Mouse (Mus musculus) embryo, embryonic 11.5 days (tissue): ENCODE results near the gene Fam110a.
A peak's percentile ranks its signal among the peaks of the same experiment; 100 is the strongest.

Experiments
- DNase-seq: peaks from one replicate; pipeline ENCODE4 v3.0.0-alpha.2; 2012; ENCODE audit warnings: low read depth, low spot score

Fam110a gene

DNA sequence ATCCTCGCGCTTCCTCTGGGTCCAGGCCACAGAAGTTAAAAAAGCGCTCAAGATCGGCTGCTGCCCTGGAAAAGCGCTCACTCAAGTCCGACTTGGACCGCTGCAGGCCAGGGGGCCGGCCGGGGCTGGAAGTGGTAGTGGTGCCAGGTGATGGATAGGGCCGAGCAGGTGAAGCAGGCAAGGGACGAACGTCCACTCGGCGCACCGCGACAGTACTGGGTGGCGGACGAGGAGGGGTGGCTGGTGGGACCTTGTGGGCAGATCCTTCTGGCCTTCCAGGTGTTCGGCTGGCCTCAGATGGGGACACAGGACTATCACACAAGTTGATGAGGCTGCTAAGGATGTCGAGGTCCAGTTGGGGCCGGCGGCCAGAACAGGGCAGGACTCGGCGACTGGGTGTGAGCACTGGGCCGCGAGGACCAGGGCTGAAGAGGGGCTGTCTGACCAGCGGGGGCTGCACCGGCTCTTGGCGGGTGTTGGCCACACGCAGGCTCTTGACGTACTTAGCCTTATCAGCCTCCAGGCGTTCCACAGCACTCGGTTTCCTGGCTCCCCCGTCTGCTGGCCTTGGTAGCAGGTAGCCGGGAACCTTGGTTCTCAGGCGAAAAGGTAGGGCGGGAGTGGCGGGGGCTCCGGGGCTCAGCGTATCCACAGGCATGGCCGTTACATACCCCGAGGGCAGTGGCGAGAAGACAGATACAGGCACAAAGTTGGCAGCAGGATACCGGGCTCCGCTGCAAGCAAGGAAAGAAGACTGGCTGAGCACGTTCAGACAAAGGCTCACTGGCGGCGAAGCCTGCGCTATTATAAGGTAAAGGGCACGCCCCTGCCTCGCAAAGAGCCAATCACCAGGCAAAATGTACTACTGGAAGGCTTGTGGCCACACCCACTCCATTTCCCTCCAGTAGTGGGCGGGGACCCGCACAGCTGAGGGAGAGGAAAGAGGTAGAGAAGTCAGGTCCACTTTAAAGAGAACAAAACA lies 9.5 kb downstream of the Fam110a start:
- peak; percentile 78 for DNase-seq

DNA sequence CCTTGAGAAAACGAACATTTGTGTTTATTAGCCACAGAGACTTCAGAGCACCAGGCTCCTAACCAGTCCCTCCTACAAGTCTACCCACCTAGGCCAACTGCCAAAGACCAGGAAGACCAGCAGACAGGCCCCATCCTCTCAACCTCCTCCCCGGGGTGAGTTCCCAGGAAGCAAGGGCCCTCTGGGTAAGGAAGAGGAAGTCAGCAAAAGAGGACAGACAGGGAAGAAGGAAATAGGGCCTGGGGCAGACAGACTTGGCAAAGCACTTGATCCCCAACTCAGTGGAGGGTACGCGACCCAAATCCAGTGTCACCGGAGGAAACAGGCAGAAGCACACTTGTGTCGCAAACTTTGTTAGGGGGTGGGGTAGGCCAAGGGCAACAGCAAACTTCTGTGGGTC lies 10.6 kb downstream of the Fam110a start:
- no peak for DNase-seq

- no peak for DNase-seq
Measured at GRCm38 (mm10) chr2:151968986-151969385, 11.0 kb downstream of the Fam110a start.

- DNase-seq = no peak
Measured at GRCm38 (mm10) chr2:151968451-151968850, 11.6 kb downstream of the Fam110a start.

- DNase-seq = no peak
Measured at GRCm38 (mm10) chr2:151967792-151968191, 12.2 kb downstream of the Fam110a start.

DNA sequence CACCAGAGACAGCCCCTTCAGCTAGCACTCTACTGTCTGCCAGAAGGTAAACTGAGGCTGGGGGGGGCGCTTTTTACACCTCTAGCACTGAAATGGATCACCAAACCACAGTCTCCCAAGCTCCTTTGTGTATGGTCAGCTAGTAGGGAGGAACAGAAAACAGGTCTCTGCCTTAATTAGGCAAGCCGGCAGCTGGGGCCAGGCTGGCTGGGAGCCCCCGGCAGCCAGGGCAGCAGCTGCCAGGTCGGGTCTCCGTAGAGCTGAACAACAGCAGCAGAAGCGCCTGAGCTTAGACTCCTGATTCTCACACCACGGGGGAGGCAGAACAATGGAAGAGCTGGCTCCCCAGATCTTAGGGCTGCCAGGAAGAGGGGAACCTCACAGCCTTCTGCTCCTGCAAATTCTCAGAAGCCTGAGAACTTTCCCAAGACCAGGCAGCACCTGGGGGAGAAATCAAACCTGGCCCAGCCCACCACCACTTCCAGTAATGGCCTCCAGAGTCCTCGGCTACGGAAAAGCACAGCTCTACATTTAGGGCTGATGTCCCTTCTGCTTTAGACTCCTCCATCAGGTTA lies 12.8 kb downstream of the Fam110a start:
- no peak for DNase-seq

DNA sequence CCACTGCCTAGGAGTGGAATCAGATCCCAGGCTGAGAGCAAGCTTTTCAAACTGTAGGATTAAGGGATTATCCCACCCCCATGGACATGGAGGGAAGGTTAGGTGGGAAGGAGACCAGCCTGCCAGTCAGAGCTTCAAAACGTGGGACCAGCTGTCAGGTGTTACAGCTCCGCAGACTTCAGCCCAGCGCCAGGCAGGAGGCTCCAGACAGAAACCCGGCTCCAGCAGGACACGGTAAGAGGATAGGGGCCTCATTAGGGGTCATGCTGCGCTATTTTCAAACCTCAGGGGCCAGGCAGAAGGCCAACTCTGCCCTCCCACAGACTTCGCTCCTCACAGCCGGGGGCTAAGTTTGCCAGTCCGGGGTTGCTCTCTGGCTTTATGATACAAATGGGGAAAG lies 16.0 kb downstream of the Fam110a start:
- no peak for DNase-seq

DNA sequence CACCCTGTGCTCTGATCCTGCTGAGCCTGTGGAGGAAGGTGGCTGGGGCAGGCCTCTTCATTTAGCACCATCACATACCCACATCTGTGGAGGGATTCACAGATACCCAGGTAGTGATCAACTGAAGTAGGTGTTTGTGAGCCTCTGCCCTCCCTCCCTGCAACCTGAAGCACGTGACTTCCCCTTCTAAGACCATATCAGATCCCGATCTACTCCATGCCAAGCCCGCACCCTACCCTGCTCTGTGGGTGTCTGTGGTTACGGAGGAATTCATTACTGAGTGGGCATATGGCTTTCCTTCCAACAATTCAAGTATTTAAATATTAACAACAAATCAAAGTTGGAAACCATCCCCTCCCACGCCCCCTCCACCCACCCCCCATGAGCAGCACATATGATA lies 16.7 kb downstream of the Fam110a start:
- no peak for DNase-seq

GRCm38 (mm10) chr2:151962474-151962873 lies 17.5 kb downstream of the Fam110a start:
- no peak for DNase-seq

GRCm38 (mm10) chr2:151961284-151962196 lies 18.5 kb downstream of the Fam110a start:
- no peak for DNase-seq

DNA sequence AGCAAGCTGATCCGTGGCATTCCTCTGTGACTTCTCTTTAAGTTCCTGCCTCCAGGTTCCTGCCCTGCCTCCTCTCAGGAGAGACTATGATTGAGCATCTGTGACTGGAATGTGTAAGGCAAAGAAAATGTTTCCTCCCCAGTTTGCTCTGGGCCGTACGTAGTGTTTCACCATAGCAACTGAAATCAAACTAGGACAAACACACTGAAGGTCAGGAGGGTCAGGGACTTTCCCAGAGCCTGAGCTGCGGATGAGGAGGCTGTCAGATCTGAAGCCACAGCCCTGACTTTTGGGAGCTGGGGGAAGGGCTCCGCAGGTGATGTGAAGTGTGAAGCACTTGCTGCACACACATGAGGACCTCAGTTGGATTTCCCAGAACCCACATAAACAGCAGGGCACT lies 20.7 kb downstream of the Fam110a start:
- no peak for DNase-seq

GRCm38 (mm10) chr2:151956500-151957137 lies 23.4 kb downstream of the Fam110a start:
- DNase-seq = no peak

DNA sequence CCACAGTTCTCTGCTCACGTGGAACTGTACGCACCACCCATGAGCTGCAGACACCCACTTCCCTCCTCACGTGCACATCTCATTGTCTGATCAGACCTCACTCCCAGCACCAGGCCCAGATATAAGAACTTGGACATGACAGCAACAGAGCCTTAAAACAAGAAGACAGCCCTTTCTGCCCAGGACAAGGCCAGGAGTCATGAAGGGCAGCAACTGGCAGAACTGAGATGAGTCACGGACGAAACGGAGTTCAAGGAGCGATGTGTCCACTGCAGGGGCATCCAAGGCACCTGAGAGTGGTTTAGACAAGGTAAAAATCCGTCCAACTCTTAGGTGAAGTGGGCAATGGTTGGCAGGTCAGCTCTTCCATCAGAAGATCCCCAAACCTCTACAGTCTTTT lies 26.4 kb downstream of the Fam110a start:
- no peak for DNase-seq

- DNase-seq = no peak
Measured at GRCm38 (mm10) chr2:151949082-151949774, 30.8 kb downstream of the Fam110a start.

DNA sequence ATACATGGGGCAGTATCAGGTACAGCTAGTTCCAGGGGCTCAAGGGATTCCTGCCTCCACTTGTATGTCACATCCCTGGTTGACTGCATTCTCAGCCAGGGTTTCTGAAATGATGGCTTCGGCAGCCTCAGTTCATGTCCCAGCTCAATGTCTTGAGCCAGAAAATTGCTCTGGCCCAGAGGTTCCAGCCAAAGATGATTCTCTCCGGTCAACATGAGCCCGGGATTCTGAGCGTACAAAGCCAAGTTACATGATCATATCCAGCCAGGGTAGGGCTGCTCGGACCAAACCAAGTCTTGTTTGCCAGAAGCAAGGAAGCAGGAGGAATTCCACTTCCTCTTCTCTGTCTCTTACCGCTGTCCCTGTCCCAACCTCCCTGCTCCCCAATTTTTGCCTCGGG lies 31.7 kb downstream of the Fam110a start:
- DNase-seq = no peak

DNA sequence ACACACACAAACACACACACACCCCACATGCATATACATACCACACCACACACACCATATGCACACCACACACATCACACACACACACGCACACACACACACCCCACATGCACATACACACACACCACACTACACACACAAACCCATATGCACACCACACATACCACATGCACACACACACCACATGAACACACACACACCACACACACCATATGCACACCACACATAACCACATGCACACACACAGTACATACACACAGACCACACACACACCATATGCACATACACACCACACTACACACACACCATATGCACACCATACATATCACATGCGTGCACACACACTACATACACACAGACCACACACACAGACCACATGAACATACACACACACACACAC lies 32.4 kb downstream of the Fam110a start:
- no peak for DNase-seq

- no peak for DNase-seq
Measured at GRCm38 (mm10) chr2:151944106-151944505, 35.9 kb downstream of the Fam110a start.

DNA sequence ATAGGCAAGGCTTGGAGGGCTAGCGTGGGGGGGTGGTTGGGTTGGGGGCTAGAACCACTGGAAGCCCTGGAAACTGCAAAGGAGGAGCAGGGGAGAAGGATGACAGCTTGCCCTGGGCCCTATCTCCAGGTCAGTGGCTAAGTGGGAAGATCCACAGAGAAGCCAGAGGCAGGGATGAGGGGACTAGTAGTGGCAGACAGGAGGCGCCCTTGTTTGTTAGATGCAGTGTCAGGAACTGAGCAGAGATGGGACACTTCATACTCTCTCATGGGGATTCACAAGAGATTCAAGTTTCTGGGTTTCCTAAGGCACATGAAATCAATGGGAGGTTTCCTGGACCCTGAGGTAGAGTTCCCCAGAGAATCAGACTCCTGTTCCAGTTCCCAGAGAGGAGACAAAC lies 38.8 kb downstream of the Fam110a start:
- DNase-seq = no peak

DNA sequence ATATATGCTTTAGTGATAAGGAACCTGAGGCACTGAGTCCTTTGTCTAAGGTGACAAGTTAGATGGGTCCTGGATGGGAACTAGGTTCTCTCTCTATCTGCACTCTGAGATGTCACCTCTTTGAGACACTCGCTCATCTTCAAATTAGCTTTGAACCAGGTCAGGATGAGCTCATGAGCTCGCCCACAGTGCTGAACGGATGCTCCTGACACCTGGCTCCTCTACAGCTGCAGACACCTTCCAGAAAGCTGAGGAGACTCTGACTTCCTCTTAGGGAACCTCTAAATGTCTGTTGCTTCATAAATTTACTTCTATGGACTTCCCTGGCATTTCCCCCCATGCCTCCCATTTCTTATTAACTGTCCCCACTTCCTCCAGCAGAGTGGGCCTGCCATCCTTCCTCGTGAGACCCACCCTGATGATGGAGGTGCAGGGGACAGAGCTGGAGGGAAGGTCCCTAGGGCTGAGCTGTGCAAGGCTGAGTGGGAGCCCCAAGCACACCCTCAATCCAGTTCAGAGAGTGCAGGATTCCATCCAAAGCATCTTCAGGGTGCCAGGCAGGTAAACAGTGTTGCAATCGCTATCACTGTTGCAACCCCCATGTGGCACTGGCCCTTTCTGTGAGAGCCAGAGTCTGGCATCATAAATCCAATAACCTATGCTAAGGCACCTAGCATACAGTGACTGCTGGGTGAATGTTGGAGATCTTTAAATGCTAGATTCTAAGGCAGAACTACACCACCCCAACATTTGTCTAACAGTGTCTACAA lies 40.2 kb downstream of the Fam110a start:
- no peak for DNase-seq

DNA sequence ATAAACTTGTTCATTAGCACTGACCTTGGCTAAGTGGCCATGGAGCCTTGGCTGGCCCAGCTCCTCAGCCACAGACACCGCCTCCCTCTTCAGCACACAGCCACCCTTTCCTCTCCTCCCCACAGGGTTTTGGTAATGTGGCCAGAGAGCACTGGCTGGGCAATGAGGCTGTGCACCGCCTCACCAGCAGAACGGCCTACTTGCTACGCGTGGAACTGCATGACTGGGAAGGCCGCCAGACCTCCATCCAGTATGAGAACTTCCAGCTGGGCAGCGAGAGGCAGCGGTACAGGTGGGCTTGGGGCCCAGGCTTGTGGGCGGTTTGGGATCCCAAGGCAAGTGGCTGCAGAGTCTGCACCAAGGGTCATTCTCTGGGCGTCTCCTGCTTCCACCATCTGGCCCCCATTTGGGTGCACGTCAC lies 41.2 kb downstream of the Fam110a start:
- DNase-seq = no peak
